Mouse (Mus musculus) heart, embryonic 11.5 days (tissue): ENCODE results near the gene Prss41. TPM values are rescaled to one million over a fixed set of nuclear protein-coding genes. Genes with fewer than 3 reads are reported as not detected.

ENCODE experiments used
- ATAC-seq: fragments of 200-750 bp; cut with Nextera tagmentation; replicated peaks from 2 replicates; pipeline ENCODE4 v1.8.0; 2017; ENCODE audit warnings: moderate library complexity; ENCODE audit not compliant: insufficient number of reproducible peaks, low FRiP score, low TSS enrichment
- H3K27ac ChIP-seq: fragments of 300-500 bp; sonication (generic); 2 replicates; pipeline ENCODE4 v1.5.1; 2014; ENCODE audit warnings: mild to moderate bottlenecking, low read depth, low read length
- H3K27me3 ChIP-seq: fragments of 300-500 bp; sonication (generic); 2 replicates; pipeline ENCODE4 v1.6.1; 2014; ENCODE audit warnings: mild to moderate bottlenecking, low read length, mixed read lengths; ENCODE audit not compliant: control insufficient read depth, insufficient read depth
- H3K36me3 ChIP-seq: fragments of 300-500 bp; sonication (generic); 2 replicates; pipeline ENCODE4 v1.6.1; 2014; ENCODE audit warnings: mild to moderate bottlenecking, low read length, moderate library complexity, mixed read lengths; ENCODE audit not compliant: control insufficient read depth, insufficient read depth
- H3K4me1 ChIP-seq: fragments of 300-500 bp; sonication (generic); 2 replicates; pipeline ENCODE4 v1.6.1; 2014; ENCODE audit warnings: low read length; ENCODE audit not compliant: control insufficient read depth, insufficient read depth
- H3K4me2 ChIP-seq: fragments of 300-500 bp; sonication (generic); 2 replicates; pipeline ENCODE4 v1.6.1; 2014; ENCODE audit warnings: mild to moderate bottlenecking, moderate library complexity
- H3K4me3 ChIP-seq: fragments of 300-500 bp; sonication (generic); 2 replicates; pipeline ENCODE4 v1.5.1; 2014; ENCODE audit warnings: low read depth, low read length
- H3K9ac ChIP-seq: fragments of 300-500 bp; sonication (generic); 2 replicates; pipeline ENCODE4 v1.6.1; 2014; ENCODE audit warnings: mild to moderate bottlenecking, low read depth, low read length, moderate library complexity
- H3K9me3 ChIP-seq: fragments of 300-500 bp; sonication (generic); replicated peaks from 2 replicates; pipeline ENCODE4 v1.6.1; 2016; ENCODE audit warnings: low read length; ENCODE audit not compliant: control insufficient read depth
- WGBS: fragments of 180-500 bp; shearing (Covaris S2); extraction: QIAGEN DNeasy Blood & Tissue Kit; methylation state at CpG from one replicate; pipeline ENCODE4 v1.1.7; 2014; ENCODE audit not compliant: insufficient replicate concordance; 5-methylcytosine and 5-hydroxymethylcytosine counted together
- polyA plus RNA-seq: library from polyadenylated mRNA; unstranded; fragments of >200 nt; fragmentation: Nextera tagmentation; extraction: Ambion mirVana; gene quantifications from 2 replicates; pipeline ENCODE4 v1.2.1, GENCODE M21; 2014

Prss41 gene
- polyA plus RNA-seq, 1 experiment from 2014 or later, result 0.19 TPM

DNA sequence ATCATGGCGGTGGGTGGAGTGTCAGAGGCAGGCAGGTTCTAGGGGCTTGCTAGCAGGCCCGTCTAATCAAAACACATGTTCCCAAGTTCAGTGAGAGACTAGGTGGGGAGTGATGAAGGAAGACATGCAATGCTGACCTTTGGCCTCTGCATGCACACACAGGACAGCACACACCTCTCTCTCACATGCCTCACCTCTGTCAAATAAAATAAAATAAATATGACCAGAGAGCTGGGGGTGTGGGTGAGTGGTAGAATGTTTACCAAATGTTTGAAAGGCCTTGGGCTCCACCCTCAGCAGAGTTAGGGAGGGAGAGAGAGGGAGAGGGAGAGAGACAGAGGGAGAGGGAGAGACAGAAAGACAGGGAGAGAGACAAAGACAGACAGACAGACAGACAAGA lies 13.9 kb upstream of the Prss41 start:
- H3K27me3 ChIP-seq, result peaks cover 4% of the 10 kb centered on the region; the same call in 1 of the 2 replicates
- H3K4me2 ChIP-seq, result no peak overlapping the region
- H3K4me1 ChIP-seq, result peaks cover 7% of the 10 kb centered on the region; the same call in 1 of the 2 replicates
- no peak overlapping the region for H3K9ac ChIP-seq
- no peaks in the 10 kb centered on the region for H3K36me3 ChIP-seq
- ATAC-seq, result no peak
- no peak overlapping the region for H3K4me3 ChIP-seq
- no peaks in the 10 kb centered on the region for H3K9me3 ChIP-seq
- H3K27ac ChIP-seq, result no peak overlapping the region
- WGBS, result 68% methylated on average over 2 of the region's 2 CpGs

DNA sequence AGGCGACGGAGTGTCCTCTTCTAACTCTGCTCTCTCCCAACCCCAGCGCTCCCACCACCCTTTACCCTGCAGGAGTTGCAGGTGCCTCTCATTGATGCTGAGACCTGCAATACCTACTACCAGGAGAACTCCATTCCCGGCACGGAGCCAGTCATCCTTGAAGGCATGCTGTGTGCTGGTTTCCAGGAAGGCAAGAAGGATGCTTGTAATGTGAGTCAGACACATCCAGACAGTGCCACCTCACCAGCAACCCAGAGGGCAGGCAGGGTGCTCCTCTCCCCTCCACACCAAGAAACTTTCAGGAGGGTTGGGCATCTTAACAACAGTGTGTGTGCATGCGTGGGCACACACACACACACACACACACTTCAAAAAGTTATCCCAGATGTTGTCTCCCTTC lies 13.2 kb upstream of the Prss41 start:
- Histone ChIP-seq H3K4me3 (no peak overlapping the region), H3K36me3 (no peaks in the 10 kb centered on the region), H3K4me1 (peaks cover 7% of the 10 kb centered on the region; the same call in 1 of the 2 replicates), H3K9ac (no peak overlapping the region), H3K27ac (no peak overlapping the region), H3K27me3 (peaks cover 4% of the 10 kb centered on the region; the same call in 1 of the 2 replicates), H3K9me3 (no peaks in the 10 kb centered on the region), H3K4me2 (no peak overlapping the region)
- ATAC-seq, result no peak
- WGBS, result 73% methylated on average over 6 of the region's 6 CpGs

DNA sequence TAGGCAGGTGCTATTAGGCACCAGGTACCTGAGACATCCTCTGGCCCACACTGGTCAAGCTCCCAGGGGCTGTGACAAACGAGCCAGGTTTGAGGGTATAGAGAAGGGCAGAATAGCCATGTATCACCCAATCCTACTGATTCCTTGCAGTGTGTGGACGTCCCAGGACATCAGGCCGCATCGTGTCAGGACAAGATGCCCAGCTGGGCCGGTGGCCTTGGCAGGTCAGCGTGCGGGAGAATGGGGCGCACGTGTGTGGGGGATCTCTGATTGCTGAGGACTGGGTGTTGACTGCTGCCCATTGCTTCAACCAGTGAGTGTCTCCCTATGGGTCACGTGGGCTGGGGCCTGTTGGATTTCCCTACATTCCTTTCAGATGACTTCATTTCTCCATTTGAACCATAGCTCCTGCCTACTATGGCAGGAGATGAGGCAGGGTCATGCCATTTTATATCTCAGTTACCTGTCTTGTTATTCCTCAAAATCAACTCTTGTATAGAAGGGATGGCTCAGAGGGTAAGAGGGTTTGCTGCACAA lies 10.3 kb upstream of the Prss41 start:
- no peak for ATAC-seq
- WGBS, result 73% methylated on average over 10 of the region's 10 CpGs
- H3K4me2 ChIP-seq, result no peak overlapping the region

DNA sequence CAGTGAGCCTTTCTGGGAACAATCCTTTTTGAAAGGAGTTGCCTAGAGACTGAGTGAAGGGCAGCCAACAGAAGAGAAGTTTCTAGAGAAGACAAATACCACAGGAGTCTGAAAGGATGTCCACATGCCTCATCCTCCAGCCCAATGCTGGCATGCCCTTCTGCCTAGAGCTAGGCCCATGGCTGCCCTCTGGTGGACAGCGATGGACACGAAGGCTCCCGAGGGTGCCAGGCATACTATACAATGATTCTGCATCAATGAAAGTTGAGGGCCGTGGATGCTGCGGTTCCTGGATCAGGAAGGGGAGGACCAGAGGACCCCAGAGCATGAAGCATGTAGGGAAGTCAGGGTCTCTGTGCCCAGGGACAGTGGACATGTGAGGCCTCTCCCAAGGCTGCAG lies 9.3 kb upstream of the Prss41 start:
- no peak overlapping the region for H3K4me2 ChIP-seq
- peaks cover 7% of the 10 kb centered on the region; the same call in 1 of the 2 replicates for H3K4me1 ChIP-seq
- no peaks in the 10 kb centered on the region for H3K9me3 ChIP-seq
- no peaks in the 10 kb centered on the region for H3K36me3 ChIP-seq
- no peak overlapping the region for H3K4me3 ChIP-seq
- WGBS, result 42% methylated on average over 5 of the region's 5 CpGs
- no peak for ATAC-seq
- H3K9ac ChIP-seq, result no peak overlapping the region
- H3K27ac ChIP-seq, result no peak overlapping the region
- H3K27me3 ChIP-seq, result no peaks in the 10 kb centered on the region

More for the DNA sequence above, 10.3 kb upstream of the Prss41 start:
- Histone ChIP-seq H3K9me3 (no peaks in the 10 kb centered on the region), H3K4me1 (peaks cover 7% of the 10 kb centered on the region; the same call in 1 of the 2 replicates), H3K36me3 (no peaks in the 10 kb centered on the region), H3K9ac (no peak overlapping the region), H3K27ac (no peak overlapping the region), H3K4me3 (no peak overlapping the region), H3K27me3 (no peaks in the 10 kb centered on the region)

DNA sequence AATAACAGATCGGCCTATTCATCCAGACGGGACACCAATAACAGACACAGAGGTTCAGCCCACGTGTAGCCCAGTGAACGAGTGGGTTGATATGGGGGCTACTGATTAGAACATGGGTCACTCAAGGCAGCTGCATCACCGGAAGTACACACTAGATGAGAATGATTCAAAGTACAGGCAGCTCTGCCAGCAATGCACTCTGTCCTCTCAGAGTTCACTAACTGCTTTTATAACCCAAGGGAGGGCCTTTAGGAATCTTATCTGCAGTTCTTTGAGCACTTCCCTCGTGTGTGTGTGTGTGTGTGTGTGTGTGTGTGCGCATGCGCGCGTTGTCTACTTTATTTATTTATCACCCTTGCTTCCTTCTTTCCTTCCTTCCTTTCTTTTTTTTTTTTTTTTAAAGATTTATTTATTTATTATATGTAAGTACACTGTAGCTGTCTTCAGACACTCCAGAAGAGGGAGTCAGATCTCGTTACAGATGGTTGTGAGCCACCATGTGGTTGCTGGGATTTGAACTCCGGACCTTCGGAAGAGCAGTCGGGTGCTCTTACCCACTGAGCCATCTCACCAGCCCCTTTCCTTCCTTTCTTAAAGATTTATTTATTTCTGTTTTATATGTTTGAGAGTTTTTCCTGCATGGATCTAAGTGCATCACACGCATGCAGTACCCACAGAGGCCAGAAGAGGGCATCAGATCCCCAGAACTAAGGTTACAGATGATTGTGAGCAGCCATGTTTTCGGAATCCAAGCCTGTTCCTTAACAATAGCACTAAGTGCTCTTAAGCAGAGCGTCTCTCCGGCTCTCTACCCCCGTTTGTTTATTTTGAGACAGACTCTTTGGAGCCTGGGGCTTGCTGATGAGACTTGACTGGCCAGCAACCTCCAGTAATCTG lies 7.1 kb upstream of the Prss41 start:
- no peaks in the 10 kb centered on the region for H3K36me3 ChIP-seq
- no peaks in the 10 kb centered on the region for H3K9me3 ChIP-seq
- peaks cover 7% of the 10 kb centered on the region; the same call in 1 of the 2 replicates for H3K4me1 ChIP-seq
- no peak for ATAC-seq
- no peak overlapping the region for H3K9ac ChIP-seq
- H3K27me3 ChIP-seq, result no peaks in the 10 kb centered on the region
- H3K4me2 ChIP-seq, result no peak overlapping the region
- no peak overlapping the region for H3K4me3 ChIP-seq
- no peak overlapping the region for H3K27ac ChIP-seq
- 49% methylated on average over 18 of the region's 19 CpGs for WGBS

DNA sequence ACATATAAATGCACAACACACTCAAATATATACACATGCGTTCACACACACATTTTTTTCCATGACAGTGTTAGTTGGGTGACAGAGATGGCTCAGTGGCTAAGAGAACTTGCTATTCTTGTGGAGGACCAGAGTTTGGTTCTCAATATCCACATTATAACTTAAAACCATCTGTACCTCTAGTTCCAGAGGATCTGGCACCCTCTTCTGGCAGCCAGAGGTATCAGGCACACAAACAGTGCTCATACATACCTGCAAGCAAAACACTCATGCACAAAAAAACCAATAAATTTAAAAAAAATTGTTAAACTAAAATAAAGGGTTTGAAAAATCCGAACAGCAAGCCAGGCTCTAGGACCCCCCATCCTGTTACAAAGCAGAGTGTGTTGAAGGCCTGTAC lies 6.1 kb upstream of the Prss41 start:
- ATAC-seq, result no peak
- Histone ChIP-seq H3K4me1 (peaks cover 7% of the 10 kb centered on the region; the same call in 1 of the 2 replicates), H3K9ac (no peak overlapping the region), H3K27me3 (no peaks in the 10 kb centered on the region), H3K4me3 (no peak overlapping the region), H3K36me3 (no peaks in the 10 kb centered on the region), H3K27ac (no peak overlapping the region), H3K4me2 (no peak overlapping the region), H3K9me3 (no peaks in the 10 kb centered on the region)
- 63% methylated on average over 2 of the region's 2 CpGs for WGBS

DNA sequence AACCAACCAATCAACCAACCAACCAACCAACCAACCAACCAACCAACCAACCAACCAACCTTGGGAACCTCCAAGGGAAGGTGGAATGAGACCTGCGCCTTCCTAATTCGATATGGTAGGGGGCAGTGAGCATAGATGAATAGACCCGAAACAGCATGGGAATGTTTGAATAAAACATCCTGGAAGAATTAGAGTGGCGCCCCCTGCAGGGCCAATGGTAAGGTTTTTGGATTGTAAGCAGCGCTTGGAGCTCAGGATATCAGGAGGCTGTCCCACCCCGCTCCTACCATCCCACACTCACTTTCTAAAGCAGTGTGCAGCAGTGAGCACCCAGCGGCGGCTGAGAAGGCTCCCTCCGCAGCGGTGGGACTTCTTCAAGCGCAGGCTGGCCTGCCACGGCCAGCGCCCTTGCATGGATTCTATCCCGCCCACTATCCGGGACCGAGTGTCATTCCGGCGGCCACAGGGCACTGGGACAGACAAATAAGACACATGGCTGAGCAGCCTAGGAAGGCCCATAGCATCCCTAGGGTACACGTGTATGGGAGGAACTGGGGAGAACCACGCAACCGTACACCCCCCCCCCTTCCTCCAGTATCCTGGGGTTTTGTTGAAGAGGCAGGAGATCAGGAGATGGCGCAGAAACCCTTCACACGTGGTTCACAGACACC lies 696 bp downstream of the Prss41 start:
- peak; percentile 42; the same call in 1 of the 2 replicates for ATAC-seq
- H3K27ac ChIP-seq, result no peak overlapping the region

DNA sequence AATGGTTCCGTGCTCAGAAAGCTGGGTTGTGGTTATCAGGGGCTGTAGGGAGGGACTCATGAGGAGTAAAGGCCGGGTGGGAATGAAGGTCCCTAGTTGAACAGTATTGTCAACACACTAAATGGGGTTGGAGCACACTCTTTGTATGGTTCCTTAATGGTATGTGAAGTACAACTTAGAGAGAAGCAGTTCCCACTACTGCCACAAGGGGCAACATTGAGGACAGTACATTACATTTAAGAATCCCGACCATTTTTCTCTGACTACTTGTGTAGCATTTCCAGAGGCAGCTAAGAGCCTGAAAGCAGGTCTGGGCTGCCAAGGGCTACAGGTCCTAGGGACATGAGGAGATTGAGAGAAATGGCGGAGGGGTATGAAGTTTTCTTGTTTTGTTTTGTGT lies 2.8 kb downstream of the Prss41 start:
- Histone ChIP-seq H3K9me3 (no peaks in the 10 kb centered on the region), H3K4me3 (no peak overlapping the region), H3K36me3 (no peaks in the 10 kb centered on the region), H3K4me2 (no peak overlapping the region), H3K27me3 (peaks cover 5% of the 10 kb centered on the region; the same call in 1 of the 2 replicates), H3K4me1 (0 out of 2 replicates have a peak, but pooled peaks cover 4% of the 10 kb centered on the region), H3K27ac (no peak overlapping the region), H3K9ac (no peak overlapping the region)
- no peak for ATAC-seq
- 26% methylated on average over 4 of the region's 4 CpGs for WGBS

More for the DNA sequence above, 696 bp downstream of the Prss41 start:
- H3K9ac ChIP-seq, result no peak overlapping the region
- no peaks in the 10 kb centered on the region for H3K9me3 ChIP-seq
- H3K36me3 ChIP-seq, result no peaks in the 10 kb centered on the region
- WGBS, result 34% methylated on average over 23 of the region's 23 CpGs
- H3K4me1 ChIP-seq, result 0 out of 2 replicates have a peak, but pooled peaks cover 4% of the 10 kb centered on the region
- peaks cover 5% of the 10 kb centered on the region; the same call in 1 of the 2 replicates for H3K27me3 ChIP-seq
- H3K4me3 ChIP-seq, result no peak overlapping the region; the same call in 1 of the 2 replicates
- peak overlapping the region; percentile 56 for H3K4me2 ChIP-seq
